Mouse (Mus musculus): ENCODE results near the gene Slc43a2.

GRCm38 (mm10) chr11:75565849-75566248, 34.4 kb downstream of the Slc43a2 start:
- TF ChIP-seq POLR2A (IDR thresholded peaks at IDR 0.05; ENCODE audit: control insufficient read depth in 1 of 2, insufficient read depth in 1 of 2, low read depth in 1 of 2, low read length in 2 of 2, poor library complexity in 1 of 2) (no peak), USF1 (IDR thresholded peaks at IDR 0.05; ENCODE audit: low read depth, low read length) (no peak), NELFE (IDR thresholded peaks at IDR 0.05; ENCODE audit: low read depth, low read length) (no peak), MXI1 (IDR thresholded peaks at IDR 0.05; ENCODE audit: low read depth, low read length) (no peak), ZNF384 (IDR thresholded peaks at IDR 0.05; ENCODE audit: low read depth, low read length) (no peak), KAT2A (conservative IDR thresholded peaks at IDR 0.05; ENCODE audit: low read depth, low read length) (no peak), SMC3 (IDR thresholded peaks at IDR 0.05; ENCODE audit: low read depth, low read length) (no peak), EP300 (IDR thresholded peaks at IDR 0.05; ENCODE audit: low read depth in 1 of 2, low read length in 2 of 2) (no peak), CTCF (IDR thresholded peaks at IDR 0.05 in 2 of 3, conservative IDR thresholded peaks at IDR 0.05 in 1 of 3; ENCODE audit: control insufficient read depth in 1 of 3, insufficient read depth in 1 of 3, low read depth in 2 of 3, low read length in 3 of 3, poor library complexity in 1 of 3, severe bottlenecking in 1 of 3) (no peak), HCFC1 (IDR thresholded peaks at IDR 0.05; ENCODE audit: low read depth, low read length) (no peak), BHLHE40 (IDR thresholded peaks at IDR 0.05; ENCODE audit: borderline replicate concordance, low read depth, low read length) (no peak), SIN3A (IDR thresholded peaks at IDR 0.05; ENCODE audit: low read length) (no peak), CHD1 (IDR thresholded peaks at IDR 0.05; ENCODE audit: low read depth, low read length) (no peak), POLR2AphosphoS5 (IDR thresholded peaks at IDR 0.05; ENCODE audit: borderline replicate concordance, low read depth, low read length) (no peak)

Data from MEL (cell line).